Comparison of ENCODE assay signal across 21 mouse cellular contexts in the genomic region with DNA sequence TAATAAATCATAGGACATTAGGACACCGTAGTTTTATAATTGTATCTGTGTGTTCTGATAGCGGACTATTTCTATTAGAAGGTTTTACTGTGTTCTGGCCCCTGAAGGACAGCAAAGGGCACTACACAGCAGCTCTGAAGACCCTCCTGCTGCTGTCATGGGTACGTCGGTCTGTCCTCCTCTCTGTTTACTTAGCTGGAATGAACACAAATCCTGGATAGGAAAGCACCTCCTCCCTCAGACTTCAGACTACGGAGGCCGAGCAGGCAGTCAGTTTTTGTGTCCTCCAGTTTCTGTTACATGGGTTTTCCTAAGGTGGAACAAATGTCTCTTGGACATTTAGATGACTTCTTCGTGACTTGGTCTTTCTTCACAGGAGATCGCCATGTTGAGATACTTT.
DNase-seq lines count a peak whose midpoint lies in the region; ATAC-seq and TF ChIP-seq lines count a peak whose summit lies in the region.
"Had no signal": no experiment of that assay in that cellular context is flagged by ENCODE, and none has a peak within 500 bp of the region (broad histone marks: within the 10 kb centered on the region; RNA-seq: fewer than 3 reads in every experiment).

No protein-coding gene starts in this region.

- TF ChIP-seq CTCF in embryonic fibroblast, embryonic 13.5 days (IDR thresholded peaks at IDR 0.05; ENCODE audit: borderline replicate concordance, insufficient read depth, low read length) = no peak
- TF ChIP-seq CTCF in liver, postnatal 0 days (IDR thresholded peaks at IDR 0.05; ENCODE audit: low read depth) = no peak

- no peak overlapping the region for H3K9ac ChIP-seq in kidney, embryonic 15.5 days
- H3K9ac ChIP-seq in liver, embryonic 13.5 days = no peak overlapping the region
- no peak overlapping the region for H3K9ac ChIP-seq in liver, postnatal 0 days (replicated peaks)
- no peak overlapping the region for H3K9ac ChIP-seq in intestine, embryonic 15.5 days
- H3K9ac ChIP-seq in forebrain, embryonic 15.5 days (replicated peaks) = no peak overlapping the region
- H3K9ac ChIP-seq: hindbrain, embryonic 12.5 days had no signal

- no peaks in the 10 kb centered on the region for H3K36me3 ChIP-seq in kidney, embryonic 15.5 days
- H3K36me3 ChIP-seq in liver, embryonic 13.5 days = no peaks in the 10 kb centered on the region
- no peaks in the 10 kb centered on the region for H3K36me3 ChIP-seq in liver, postnatal 0 days (replicated peaks; ENCODE audit: insufficient read depth, low read length)
- H3K36me3 ChIP-seq in intestine, embryonic 15.5 days = no peaks in the 10 kb centered on the region
- H3K36me3 ChIP-seq in forebrain, embryonic 15.5 days = no peaks in the 10 kb centered on the region
- H3K36me3 ChIP-seq: heart, embryonic 10.5 days; hindbrain, embryonic 12.5 days had no signal

- H3K4me2 ChIP-seq in kidney, embryonic 15.5 days = no peak overlapping the region
- 0 out of 2 replicates have a peak overlapping the region, but pooled peaks have one; percentile 30 for H3K4me2 ChIP-seq in liver, embryonic 13.5 days
- H3K4me2 ChIP-seq in liver, postnatal 0 days (ENCODE audit: low read depth, low read length) = peak overlapping the region; percentile 57; the same call in 1 of the 2 replicates
- H3K4me2 ChIP-seq in intestine, embryonic 15.5 days (replicated peaks) = no peak overlapping the region
- H3K4me2 ChIP-seq in forebrain, embryonic 15.5 days (replicated peaks) = no peak overlapping the region
- H3K4me2 ChIP-seq: hindbrain, embryonic 12.5 days had no signal

- TF ChIP-seq POLR2A in embryonic fibroblast, embryonic 13.5 days (IDR thresholded peaks at IDR 0.05; ENCODE audit: low read depth, low read length) = no peak

- ATAC-seq in kidney, embryonic 15.5 days (replicated peaks; ENCODE audit: low FRiP score) = peak; percentile 4; the same call in 1 of the 2 replicates
- 0 out of 2 replicates have a peak, but pooled peaks have one; percentile 41 for ATAC-seq in liver, embryonic 13.5 days (ENCODE audit: low read depth)
- peak; percentile 59 for ATAC-seq in liver, postnatal 0 days
- no peak for ATAC-seq in intestine, embryonic 15.5 days
- no peak for ATAC-seq in forebrain, embryonic 15.5 days (replicated peaks)
- ATAC-seq: forebrain, embryonic 14.5 days had no signal

- peak overlapping the region; percentile 7; the same call in 1 of the 2 replicates for H3K27ac ChIP-seq in kidney, embryonic 15.5 days
- peak overlapping the region; percentile 94 for H3K27ac ChIP-seq in embryonic fibroblast, embryonic 13.5 days (ENCODE audit: insufficient read depth, low read length)
- peak overlapping the region; percentile 79; the same call in 1 of the 2 replicates for H3K27ac ChIP-seq in liver, embryonic 13.5 days
- H3K27ac ChIP-seq in liver, postnatal 0 days (ENCODE audit: low read depth) = peak overlapping the region; percentile 86
- H3K27ac ChIP-seq in intestine, embryonic 15.5 days = no peak overlapping the region
- no peak overlapping the region for H3K27ac ChIP-seq in forebrain, embryonic 15.5 days (replicated peaks)
- H3K27ac ChIP-seq: heart, embryonic 10.5 days; hindbrain, embryonic 12.5 days had no signal

- H3K9me3 ChIP-seq in kidney, embryonic 15.5 days (replicated peaks) = no peaks in the 10 kb centered on the region
- H3K9me3 ChIP-seq in liver, embryonic 13.5 days (replicated peaks) = no peaks in the 10 kb centered on the region
- no peaks in the 10 kb centered on the region for H3K9me3 ChIP-seq in liver, postnatal 0 days (ENCODE audit: low read length)
- H3K9me3 ChIP-seq in intestine, embryonic 15.5 days = no peaks in the 10 kb centered on the region
- H3K9me3 ChIP-seq in forebrain, embryonic 15.5 days = no peaks in the 10 kb centered on the region
- H3K9me3 ChIP-seq: embryonic facial prominence, embryonic 10.5 days; forebrain, embryonic 10.5 days; heart, embryonic 10.5 days; hindbrain, embryonic 12.5 days had no signal

- no peak overlapping the region for H3K4me3 ChIP-seq in kidney, embryonic 15.5 days (replicated peaks)
- no peak overlapping the region for H3K4me3 ChIP-seq in embryonic fibroblast, embryonic 13.5 days (ENCODE audit: insufficient read depth, low read length)
- H3K4me3 ChIP-seq in liver, embryonic 13.5 days (replicated peaks) = no peak overlapping the region
- H3K4me3 ChIP-seq in liver, postnatal 0 days (ENCODE audit: low read depth, low read length) = no peak overlapping the region
- no peak overlapping the region for H3K4me3 ChIP-seq in intestine, embryonic 15.5 days (replicated peaks)
- H3K4me3 ChIP-seq in forebrain, embryonic 15.5 days = no peak overlapping the region
- H3K4me3 ChIP-seq: embryonic facial prominence, embryonic 10.5 days; erythroblast, embryonic 14.5 days; forebrain, embryonic 10.5 days; heart, embryonic 10.5 days; hindbrain, embryonic 12.5 days had no signal

- DNase-seq in kidney, postnatal 36 days = no peak
- no peak for DNase-seq in liver, embryonic 13.5 days
- DNase-seq in liver, postnatal 0 days = no peak
- no peak for DNase-seq in cerebellum, adult 8-10 months
- DNase-seq: adrenal gland, postnatal 10 days; cerebellum, adult 11-12 months; cerebellum, adult 9-11 months; gastrocnemius, postnatal 10 days; heart, adult 18-20 months; heart, postnatal 10 days; heart, postnatal 4 days had no signal

- no peak for TF ChIP-seq EP300 in liver, postnatal 0 days (IDR thresholded peaks at IDR 0.05; ENCODE audit: low read depth)

- whole genome bisulfite sequencing in kidney, embryonic 15.5 days = 52% methylated on average over 8 of the region's 8 CpGs
- 78% methylated on average over 8 of the region's 8 CpGs for WGBS in liver, embryonic 13.5 days (ENCODE audit: insufficient replicate concordance)
- WGBS in liver, postnatal 0 days (ENCODE audit: insufficient replicate concordance) = 72% methylated on average over 8 of the region's 8 CpGs
- 69% methylated on average over 8 of the region's 8 CpGs for WGBS in intestine, embryonic 15.5 days
- 89% methylated on average over 8 of the region's 8 CpGs for WGBS in forebrain, embryonic 15.5 days

- peaks cover 35% of the 10 kb centered on the region for H3K4me1 ChIP-seq in kidney, embryonic 15.5 days
- H3K4me1 ChIP-seq in embryonic fibroblast, embryonic 13.5 days (ENCODE audit: control insufficient read depth, insufficient read depth, low read length) = peaks cover 14% of the 10 kb centered on the region
- H3K4me1 ChIP-seq in liver, embryonic 13.5 days (replicated peaks) = peaks cover 28% of the 10 kb centered on the region
- peaks cover 14% of the 10 kb centered on the region for H3K4me1 ChIP-seq in liver, postnatal 0 days (ENCODE audit: insufficient read depth)
- peaks cover 11% of the 10 kb centered on the region for H3K4me1 ChIP-seq in intestine, embryonic 15.5 days (replicated peaks)
- peaks cover 3% of the 10 kb centered on the region; the same call in 1 of the 2 replicates for H3K4me1 ChIP-seq in forebrain, embryonic 15.5 days

- H3K27me3 ChIP-seq in kidney, embryonic 15.5 days = no peaks in the 10 kb centered on the region
- no peaks in the 10 kb centered on the region for H3K27me3 ChIP-seq in liver, embryonic 13.5 days
- H3K27me3 ChIP-seq in liver, postnatal 0 days (ENCODE audit: insufficient read depth, low read length) = no peaks in the 10 kb centered on the region
- H3K27me3 ChIP-seq in intestine, embryonic 15.5 days (replicated peaks) = no peaks in the 10 kb centered on the region
- no peaks in the 10 kb centered on the region for H3K27me3 ChIP-seq in forebrain, embryonic 15.5 days
- H3K27me3 ChIP-seq: hindbrain, embryonic 12.5 days had no signal

Comparison
In these comparisons a context has a peak if more than half of its experiments do, and no peak if none do; other contexts are left out.
1. ATAC-seq: peak in kidney, embryonic 15.5 days (single experiment), liver, embryonic 13.5 days (single experiment) and liver, postnatal 0 days (single experiment); none in intestine, embryonic 15.5 days (single experiment) and forebrain, embryonic 15.5 days (single experiment).
2. H3K27ac ChIP-seq: peak in kidney, embryonic 15.5 days (single experiment), embryonic fibroblast, embryonic 13.5 days (single experiment), liver, embryonic 13.5 days (single experiment) and liver, postnatal 0 days (single experiment); none in intestine, embryonic 15.5 days (single experiment) and forebrain, embryonic 15.5 days (single experiment).
3. H3K4me2 ChIP-seq: peak in liver, embryonic 13.5 days (single experiment) and liver, postnatal 0 days (single experiment); none in kidney, embryonic 15.5 days (single experiment), intestine, embryonic 15.5 days (single experiment) and forebrain, embryonic 15.5 days (single experiment).